ENCODE assay signal across 19 mouse cellular contexts in the genomic region with DNA sequence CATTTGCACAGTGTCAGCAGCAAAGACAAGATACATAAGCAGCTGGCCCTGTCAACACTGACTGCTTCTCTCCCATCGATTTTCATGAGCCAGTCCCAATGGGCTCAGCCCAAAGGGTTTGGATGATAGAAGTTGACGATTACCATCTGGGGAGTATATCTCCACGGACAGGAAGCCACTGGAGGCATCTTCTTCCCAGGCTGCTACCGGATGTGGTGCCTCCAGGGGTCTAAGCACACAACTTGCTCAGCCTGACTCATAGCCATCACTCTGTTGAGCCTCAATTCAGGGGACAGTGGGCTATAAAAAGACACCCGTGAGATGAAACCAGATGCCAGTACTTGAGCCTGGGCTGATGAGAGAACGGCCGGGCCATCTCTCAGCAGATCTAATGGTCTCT.
A peak's percentile ranks its signal among the peaks of the same experiment; 100 is the strongest.
DNase-seq lines count a peak whose midpoint lies in the region; ATAC-seq lines count a peak whose summit lies in the region.
"Had no signal": no experiment of that assay in that cellular context is flagged by ENCODE, and none has a peak within 500 bp of the region (broad histone marks: within the 10 kb centered on the region; RNA-seq: fewer than 3 reads in every experiment).

No protein-coding gene starts in this region.

- no peaks in the 10 kb centered on the region for H3K27me3 ChIP-seq in lung, embryonic 16.5 days (ENCODE audit: control insufficient read depth, insufficient read depth, low read depth, low read length)
- H3K27me3 ChIP-seq: limb, embryonic 13.5 days had no signal

- H3K9me3 ChIP-seq in lung, embryonic 16.5 days (ENCODE audit: control insufficient read depth, low read length), result no peaks in the 10 kb centered on the region
- H3K9me3 ChIP-seq: limb, embryonic 13.5 days had no signal

- H3K4me1 ChIP-seq in lung, embryonic 16.5 days (replicated peaks; ENCODE audit: control insufficient read depth, insufficient read depth, low read length), result no peaks in the 10 kb centered on the region

- peak; percentile 4 for DNase-seq in embryo, embryonic 11 days
- no peak for DNase-seq in embryo, embryonic 10 days (ENCODE audit: low spot score)
- no peak for DNase-seq in lung, postnatal 14 days
- peak; percentile 28 for DNase-seq in thymus, postnatal 4 days
- DNase-seq in thymus, adult 18-20 months, result no peak
- no peak for DNase-seq in yolk sac, embryonic 10.5 days (ENCODE audit: low spot score)
- no peak for DNase-seq in kidney, postnatal 4 days
- DNase-seq: adrenal gland, adult 8-10 months; cerebellum, adult 8-10 months; gastrocnemius, postnatal 10 days; heart, postnatal 4 days; kidney, adult 8-10 months had no signal

- no peak overlapping the region for H3K9ac ChIP-seq in lung, embryonic 16.5 days (ENCODE audit: low read length)
- H3K9ac ChIP-seq: limb, embryonic 13.5 days had no signal

- H3K36me3 ChIP-seq in lung, embryonic 16.5 days (ENCODE audit: control insufficient read depth, insufficient read depth, low read length), result no peaks in the 10 kb centered on the region
- H3K36me3 ChIP-seq: limb, embryonic 13.5 days had no signal

- H3K4me2 ChIP-seq in lung, embryonic 16.5 days (ENCODE audit: low read depth, low read length), result no peak overlapping the region
- H3K4me2 ChIP-seq: limb, embryonic 13.5 days had no signal

- H3K4me3 ChIP-seq in lung, embryonic 16.5 days (ENCODE audit: low read length), result no peak overlapping the region
- H3K4me3 ChIP-seq: erythroblast, embryonic 14.5 days; layer of hippocampus, adult 2 months; limb, embryonic 13.5 days; myocyte had no signal

- 48% methylated on average over 7 of the region's 7 CpGs for whole genome bisulfite sequencing in lung, embryonic 16.5 days

- no peak overlapping the region for H3K27ac ChIP-seq in lung, embryonic 16.5 days (ENCODE audit: low read length)
- H3K27ac ChIP-seq: layer of hippocampus, adult 2 months; limb, embryonic 13.5 days; stomach, postnatal 0 days had no signal

- peak; percentile 61 for ATAC-seq in lung, embryonic 16.5 days (ENCODE audit: low read depth)
- ATAC-seq: forebrain, embryonic 16.5 days had no signal

Comparison
In these comparisons a context has a peak if more than half of its experiments do, and no peak if none do; other contexts are left out.
1. DNase-seq: peak in embryo, embryonic 11 days (single experiment) and thymus, postnatal 4 days (single experiment); none in embryo, embryonic 10 days (single experiment), lung, postnatal 14 days (single experiment), thymus, adult 18-20 months (0 of 2), yolk sac, embryonic 10.5 days (single experiment) and kidney, postnatal 4 days (0 of 2).